Mouse (Mus musculus) stomach, postnatal 0 days (tissue): ENCODE results near the gene Mmadhc.

Experiments
- CTCF ChIP-seq: IDR thresholded peaks from 2 replicates; pipeline ENCODE4 v1.5.1; 2016; ENCODE audit warnings: antibody characterized with exemption, low read depth, mild to moderate bottlenecking, moderate library complexity
- EP300 ChIP-seq: optimal IDR thresholded peaks from 2 replicates; pipeline ENCODE3; 2016; ENCODE audit warnings: antibody characterized with exemption

DNA sequence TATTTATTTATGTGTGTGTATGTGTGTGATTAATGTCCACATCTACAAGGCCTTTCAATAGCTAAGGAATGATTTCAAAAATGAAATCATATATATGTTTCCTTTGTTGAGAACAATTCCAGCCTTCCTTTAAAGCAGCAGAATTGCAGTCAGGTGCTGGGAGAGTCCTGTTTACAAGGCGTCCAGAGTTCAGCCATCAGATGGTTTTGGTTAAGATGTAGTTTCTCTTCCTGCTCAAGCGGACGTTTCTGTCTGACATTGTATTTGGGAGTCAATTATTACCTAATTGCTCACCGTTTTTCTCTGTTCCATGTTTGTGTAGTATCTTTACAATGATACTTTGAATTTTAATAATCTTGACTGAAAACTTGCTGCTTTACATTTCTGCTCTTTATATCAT lies 31.6 kb upstream of the Mmadhc start:
- TF ChIP-seq EP300 (no peak), CTCF (no peak)
